Mouse (Mus musculus) ES-Bruce4 (cell line): ENCODE data around the gene Zfp944. TPM values are rescaled to one million over a fixed set of nuclear protein-coding genes. Genes with fewer than 3 reads are reported as not detected.
"Not testable (repeated sequence)": the region's sequence is repeated elsewhere in the genome, so short reads cannot be mapped to it uniquely, and the experiment has no call there.

ENCODE experiments used
- H3K27ac ChIP-seq: 2 replicates; pipeline ENCODE4 v1.5.1; 2012; ENCODE audit warnings: low read length, inconsistent platforms; ENCODE audit not compliant: insufficient read depth
- H3K27me3 ChIP-seq: 2 replicates; pipeline ENCODE4 v1.6.1; 2012; ENCODE audit warnings: mild to moderate bottlenecking, low read length, inconsistent platforms; ENCODE audit not compliant: control insufficient read depth, poor library complexity, insufficient read depth, severe bottlenecking
- H3K36me3 ChIP-seq: 2 replicates; pipeline ENCODE4 v1.6.1; 2012; ENCODE audit warnings: inconsistent platforms, mild to moderate bottlenecking, low read length, moderate library complexity; ENCODE audit not compliant: control insufficient read depth, poor library complexity, insufficient read depth, severe bottlenecking
- H3K4me1 ChIP-seq: one replicate; pipeline ENCODE4 v1.8.1; 2011; ENCODE audit warnings: low read length; ENCODE audit not compliant: control insufficient read depth, insufficient read depth
- H3K4me3 ChIP-seq: 2 replicates; pipeline ENCODE4 v1.5.1; 2011; ENCODE audit warnings: low read depth, mild to moderate bottlenecking, low read length
- H3K9ac ChIP-seq: 2 replicates; pipeline ENCODE4 v1.6.1; 2012; ENCODE audit warnings: low read depth, mild to moderate bottlenecking, inconsistent platforms; ENCODE audit not compliant: poor library complexity, severe bottlenecking
- H3K9me3 ChIP-seq: replicated peaks from 2 replicates; pipeline ENCODE4 v1.6.1; 2012; ENCODE audit warnings: mild to moderate bottlenecking, low read length, inconsistent platforms; ENCODE audit not compliant: control insufficient read depth, poor library complexity, insufficient read depth, severe bottlenecking
- POLR2A ChIP-seq: IDR thresholded peaks from one replicate; pipeline ENCODE4 v1.8.1; 2011; ENCODE audit warnings: low read length; ENCODE audit not compliant: insufficient read depth
- polyA plus RNA-seq: library from polyadenylated mRNA; stranded (reverse); fragments of >200 nt; gene quantifications from 2 replicates; pipeline ENCODE4 v1.2.4, GENCODE M21; 2011; ENCODE audit warnings: low read depth; ENCODE audit not compliant: missing spikeins, insufficient read depth, insufficient read length

The Zfp944 gene
- polyA plus RNA-seq, 1 experiment, result 14.3 TPM

- not testable (repeated sequence) for H3K4me1 ChIP-seq, H3K36me3 ChIP-seq, H3K27ac ChIP-seq, H3K9me3 ChIP-seq, H3K27me3 ChIP-seq
- peak; percentile 41 for TF ChIP-seq POLR2A
- H3K4me3 ChIP-seq, result peak within 1 kb of the TSS; percentile 100
- peak within 1 kb of the TSS; percentile 90 for H3K9ac ChIP-seq
Measured at GRCm38 (mm10) chr17:22314730-22315226, 46.4 kb downstream of the Zfp944 start, which contains the start of gene CT030661.1. Gene CT030661.1 (minus strand): TSS chr17:22314837.

DNA sequence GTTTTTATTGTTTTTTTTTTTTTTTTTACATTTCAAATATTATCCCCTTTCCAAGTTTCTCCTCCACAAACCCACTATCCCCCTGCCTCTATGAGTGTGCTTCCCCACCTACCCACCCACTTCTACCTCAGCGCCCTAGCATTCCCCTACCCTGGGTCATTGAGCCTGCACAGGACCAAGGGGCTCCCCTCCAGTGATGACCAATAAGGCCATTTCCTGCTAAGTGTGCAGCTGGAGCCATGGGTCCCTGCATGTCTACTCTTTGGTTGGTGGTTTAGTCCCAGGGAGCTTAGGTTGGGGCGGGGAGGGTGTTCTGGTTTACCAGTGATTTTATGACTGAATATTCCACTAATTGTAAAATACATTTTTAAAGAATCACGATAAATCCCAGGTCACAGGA, 47.0 kb downstream of the Zfp944 start:
- Histone ChIP-seq H3K9ac (peak overlapping the region; percentile 90), H3K4me3 (peak overlapping the region; percentile 100)
- not testable (repeated sequence) for H3K4me1 ChIP-seq, H3K27me3 ChIP-seq, H3K36me3 ChIP-seq, H3K9me3 ChIP-seq, H3K27ac ChIP-seq

Other genes starting within 250 kb of the Zfp944 start
- 0.99 and 1.5 TPM in 2 replicates for gene Zfp947, start 195.2 kb downstream of the Zfp944 start, polyA plus RNA-seq
- gene Zfp994, start 135.8 kb downstream of the Zfp944 start, polyA plus RNA-seq, result 1.5 and 2.2 TPM in 2 replicates
- 18.9 and 24.6 TPM in 2 replicates for gene CT030661.1, start 46.6 kb downstream of the Zfp944 start, polyA plus RNA-seq
- 6.5 and 8.0 TPM in 2 replicates for gene Zfp758, start 53 bp upstream of the Zfp944 start, polyA plus RNA-seq
- 16.0 and 20.3 TPM in 2 replicates for gene Zfp946, start 62.8 kb upstream of the Zfp944 start, polyA plus RNA-seq
- not detected in 2 replicates for gene Vmn2r111, start 212.1 kb upstream of the Zfp944 start, polyA plus RNA-seq
- not detected in 2 replicates for gene Vmn2r112, start 239.6 kb upstream of the Zfp944 start, polyA plus RNA-seq